Mouse (Mus musculus) limb, embryonic 13.5 days (tissue): ENCODE results near the gene Susd1. TPM values are rescaled to one million over a fixed set of nuclear protein-coding genes. Genes with fewer than 3 reads are reported as not detected.

Experiments used
- ATAC-seq: fragments of 200-750 bp; cut with Nextera tagmentation; 2 replicates; pipeline ENCODE4 v1.8.0; 2017; ENCODE audit warnings: low read depth, moderate number of reproducible peaks, moderate TSS enrichment; ENCODE audit not compliant: low FRiP score
- H3K27ac ChIP-seq: fragments of 300-500 bp; sonication (generic); 2 replicates; pipeline ENCODE4 v1.5.1; 2015; ENCODE audit warnings: inconsistent platforms, mild to moderate bottlenecking, moderate library complexity
- H3K27me3 ChIP-seq: fragments of 300-500 bp; sonication (generic); 2 replicates; pipeline ENCODE4 v1.6.1; 2015; ENCODE audit warnings: mild to moderate bottlenecking, inconsistent platforms
- H3K36me3 ChIP-seq: fragments of 300-500 bp; sonication (generic); 2 replicates; pipeline ENCODE4 v1.6.1; 2015; ENCODE audit warnings: inconsistent platforms, mild to moderate bottlenecking, moderate library complexity
- H3K4me1 ChIP-seq: fragments of 300-500 bp; sonication (generic); 2 replicates; pipeline ENCODE4 v1.6.1; 2015; ENCODE audit warnings: inconsistent platforms
- H3K4me2 ChIP-seq: fragments of 300-500 bp; sonication (generic); replicated peaks from 2 replicates; pipeline ENCODE4 v1.6.1; 2015; ENCODE audit warnings: inconsistent platforms, mild to moderate bottlenecking, moderate library complexity
- H3K4me3 ChIP-seq: fragments of 300-500 bp; sonication (generic); 2 replicates; pipeline ENCODE4 v1.5.1; 2015; ENCODE audit warnings: moderate library complexity, mild to moderate bottlenecking, inconsistent platforms
- H3K9ac ChIP-seq: fragments of 300-500 bp; sonication (generic); 2 replicates; pipeline ENCODE4 v1.6.1; 2015; ENCODE audit warnings: mild to moderate bottlenecking, inconsistent platforms
- H3K9me3 ChIP-seq: fragments of 300-500 bp; sonication (generic); 2 replicates; pipeline ENCODE4 v1.6.1; 2016; ENCODE audit warnings: inconsistent platforms
- WGBS: fragments of 180-500 bp; shearing (Covaris S2); methylation state at CpG from one replicate; pipeline ENCODE4 v1.1.7; 2015; 5-methylcytosine and 5-hydroxymethylcytosine counted together
- polyA plus RNA-seq: library from polyadenylated mRNA; unstranded; fragments of >200 nt; fragmentation: Nextera tagmentation; extraction: Ambion mirVana; gene quantifications from 2 replicates; pipeline ENCODE4 v1.2.1, GENCODE M21; 2015

The Susd1 gene
- polyA plus RNA-seq, 1 experiment from 2014 or later: 1.8 TPM

DNA sequence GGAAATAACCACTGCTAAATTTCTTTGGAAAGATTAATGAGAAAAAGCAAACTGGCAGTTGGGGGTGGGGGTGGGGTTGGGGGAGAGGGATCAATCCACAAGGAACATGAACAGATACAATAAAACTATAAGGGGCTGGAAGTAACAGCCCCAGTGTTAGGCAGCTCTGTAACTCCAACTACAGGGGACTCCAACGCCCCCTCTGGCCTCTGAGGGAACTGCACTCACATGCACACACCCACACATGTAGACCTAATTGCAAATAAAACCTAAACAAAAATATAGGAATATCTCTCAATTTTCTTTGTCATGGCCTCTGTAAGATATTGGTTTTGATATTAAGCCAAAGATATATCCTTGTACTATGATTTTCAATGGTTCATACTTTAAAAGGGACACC is 83.0 kb downstream of the Susd1 start:
- Histone ChIP-seq H3K4me3 (no peak overlapping the region), H3K36me3 (no peaks in the 10 kb centered on the region), H3K9me3 (no peaks in the 10 kb centered on the region), H3K9ac (no peak overlapping the region), H3K27me3 (no peaks in the 10 kb centered on the region), H3K27ac (no peak overlapping the region), H3K4me2 (no peak overlapping the region), H3K4me1 (peaks cover 2% of the 10 kb centered on the region; the same call in 1 of the 2 replicates)
- WGBS: 59% methylated on average over 1 of the region's 1 CpGs
- no peak for ATAC-seq

DNA sequence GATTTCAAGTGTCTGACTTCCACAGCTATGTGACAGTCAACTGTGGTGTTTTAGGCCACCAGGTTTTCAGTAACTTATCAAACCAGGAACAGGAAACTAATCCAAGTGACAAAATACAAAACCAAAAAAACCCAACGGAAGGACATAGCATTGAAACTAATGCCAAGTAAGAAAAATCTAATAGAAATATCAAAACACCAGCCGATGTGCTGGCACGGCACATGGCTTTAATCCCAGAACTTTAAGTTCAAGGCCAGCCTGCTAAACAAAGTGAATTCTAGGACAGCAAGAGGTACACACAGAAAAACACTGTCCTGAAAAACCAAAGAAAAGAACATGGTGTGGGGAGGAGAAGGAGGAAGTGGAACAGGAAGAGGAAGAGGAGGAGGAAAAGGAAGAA is 83.8 kb downstream of the Susd1 start:
- no peaks in the 10 kb centered on the region for H3K27me3 ChIP-seq
- H3K4me3 ChIP-seq: no peak overlapping the region
- no peaks in the 10 kb centered on the region for H3K36me3 ChIP-seq
- WGBS: 87% methylated on average over 3 of the region's 3 CpGs
- H3K9ac ChIP-seq: no peak overlapping the region
- H3K9me3 ChIP-seq: no peaks in the 10 kb centered on the region
- ATAC-seq: no peak
- H3K4me1 ChIP-seq: peaks cover 2% of the 10 kb centered on the region; the same call in 1 of the 2 replicates
- H3K27ac ChIP-seq: no peak overlapping the region
- H3K4me2 ChIP-seq: no peak overlapping the region

DNA sequence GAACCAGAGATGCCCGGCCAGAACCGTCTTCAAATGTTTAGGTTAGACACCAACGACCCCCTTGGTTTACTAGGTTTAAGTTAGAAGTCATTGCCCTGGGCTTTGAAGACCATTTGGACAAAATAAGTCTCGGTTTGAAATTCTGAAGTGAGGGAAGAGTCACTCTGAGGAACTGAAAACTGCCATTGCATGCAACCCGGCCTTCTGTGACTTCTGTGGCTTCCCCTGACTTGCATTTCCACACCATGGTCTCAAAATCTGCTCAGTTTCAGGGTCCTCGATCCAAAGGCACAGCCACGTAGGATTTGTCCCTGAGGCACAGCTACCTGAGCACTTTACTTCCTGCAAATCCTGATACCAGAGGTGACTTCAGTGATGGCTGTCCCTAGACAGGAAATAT is 86.5 kb downstream of the Susd1 start:
- WGBS: 62% methylated on average over 7 of the region's 7 CpGs
- Histone ChIP-seq H3K36me3 (no peaks in the 10 kb centered on the region), H3K4me2 (no peak overlapping the region), H3K9me3 (no peaks in the 10 kb centered on the region), H3K27me3 (no peaks in the 10 kb centered on the region), H3K9ac (no peak overlapping the region), H3K4me1 (0 out of 2 replicates have a peak, but pooled peaks cover 3% of the 10 kb centered on the region), H3K27ac (no peak overlapping the region), H3K4me3 (no peak overlapping the region)
- ATAC-seq: no peak

DNA sequence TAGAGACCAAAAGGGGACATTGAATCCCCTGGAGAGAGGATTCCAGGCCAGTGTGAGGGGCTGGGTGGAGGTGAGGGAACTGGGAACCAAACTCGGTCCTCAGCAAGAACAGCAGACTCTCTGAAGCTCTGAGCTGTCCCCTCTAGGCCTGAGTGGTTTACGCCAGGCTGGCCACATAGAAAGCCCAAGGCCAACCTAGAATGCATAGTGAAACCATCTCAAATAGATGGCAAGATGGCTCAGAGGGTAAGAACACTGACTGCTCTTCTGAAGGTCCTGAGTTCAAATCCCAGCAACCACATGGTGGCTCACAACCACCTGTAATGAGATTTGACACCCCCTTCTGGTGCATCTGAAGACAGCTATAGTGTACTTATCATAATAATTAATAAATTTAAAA is 88.1 kb downstream of the Susd1 start:
- Histone ChIP-seq H3K9me3 (no peaks in the 10 kb centered on the region), H3K4me2 (no peak overlapping the region), H3K36me3 (no peaks in the 10 kb centered on the region), H3K27me3 (no peaks in the 10 kb centered on the region), H3K4me1 (0 out of 2 replicates have a peak, but pooled peaks cover 3% of the 10 kb centered on the region), H3K9ac (no peak overlapping the region), H3K27ac (no peak overlapping the region), H3K4me3 (no peak overlapping the region)
- 85% methylated on average over 2 of the region's 2 CpGs for WGBS
- ATAC-seq: no peak

DNA sequence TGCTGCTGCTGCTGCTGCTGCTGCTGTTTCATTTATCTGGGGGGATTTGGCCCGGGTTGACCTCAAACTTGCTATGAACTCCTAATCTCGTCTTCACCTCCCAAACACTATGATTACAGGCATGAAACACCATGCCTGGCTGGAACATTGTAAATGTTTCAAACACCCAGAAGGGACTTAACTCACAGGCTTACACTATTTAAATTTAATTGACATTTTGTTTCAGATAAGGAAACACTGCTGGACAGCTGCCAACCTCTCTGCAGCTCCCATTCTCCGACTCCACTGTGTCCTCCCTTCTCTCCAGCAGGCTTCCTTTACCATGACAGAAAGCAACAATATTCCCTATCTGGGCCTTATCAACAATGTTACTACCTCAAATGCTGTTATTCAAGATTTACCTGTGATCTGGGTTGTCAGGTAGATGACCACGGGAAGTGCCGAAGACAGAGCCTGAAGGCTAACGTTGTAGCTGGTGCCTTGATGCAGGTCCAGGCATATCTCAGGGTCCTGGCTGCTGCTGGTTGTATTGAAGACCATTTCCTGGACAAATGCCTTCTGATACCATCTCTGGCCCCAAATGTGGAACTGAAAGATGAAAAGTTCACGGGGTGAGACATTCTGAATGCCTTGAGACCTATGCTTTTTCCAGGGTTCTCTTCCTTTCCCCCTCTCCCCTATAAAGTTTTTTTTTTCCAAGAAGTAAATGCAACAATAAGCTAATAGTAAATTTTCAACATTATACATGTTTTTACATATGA is 88.8 kb downstream of the Susd1 start:
- no peak for ATAC-seq
- H3K36me3 ChIP-seq: no peaks in the 10 kb centered on the region
- no peak overlapping the region for H3K4me3 ChIP-seq
- H3K27me3 ChIP-seq: no peaks in the 10 kb centered on the region
- no peaks in the 10 kb centered on the region for H3K9me3 ChIP-seq
- H3K27ac ChIP-seq: no peak overlapping the region
- H3K4me1 ChIP-seq: 0 out of 2 replicates have a peak, but pooled peaks cover 3% of the 10 kb centered on the region
- H3K4me2 ChIP-seq: no peak overlapping the region
- no peak overlapping the region for H3K9ac ChIP-seq
- WGBS: 53% methylated on average over 7 of the region's 7 CpGs

DNA sequence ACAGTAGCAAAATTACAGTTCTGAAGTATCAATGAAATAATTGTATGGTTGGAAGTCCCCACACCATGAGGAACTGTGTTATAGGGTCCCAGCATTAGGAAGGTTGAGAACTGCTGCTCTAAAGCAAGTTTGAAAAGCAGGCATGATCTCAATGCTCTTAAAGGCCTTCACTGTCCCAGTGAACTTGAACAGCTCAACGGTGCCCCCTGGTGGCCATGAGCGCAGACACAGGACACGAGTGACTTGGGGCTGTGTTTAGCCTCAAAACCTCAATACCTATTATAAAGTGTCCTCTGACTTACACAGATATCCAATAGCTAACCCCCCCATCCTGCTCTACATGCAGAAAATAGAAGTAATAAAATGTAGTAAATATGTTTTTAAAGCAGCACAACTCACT is 97.7 kb downstream of the Susd1 start:
- peak; percentile 82 for ATAC-seq
- Histone ChIP-seq H3K4me1 (peaks cover 23% of the 10 kb centered on the region), H3K9me3 (no peaks in the 10 kb centered on the region), H3K27me3 (no peaks in the 10 kb centered on the region), H3K36me3 (no peaks in the 10 kb centered on the region), H3K27ac (no peak overlapping the region), H3K4me3 (no peak overlapping the region), H3K4me2 (no peak overlapping the region), H3K9ac (no peak overlapping the region)
- 0% methylated on average over 3 of the region's 3 CpGs for WGBS

DNA sequence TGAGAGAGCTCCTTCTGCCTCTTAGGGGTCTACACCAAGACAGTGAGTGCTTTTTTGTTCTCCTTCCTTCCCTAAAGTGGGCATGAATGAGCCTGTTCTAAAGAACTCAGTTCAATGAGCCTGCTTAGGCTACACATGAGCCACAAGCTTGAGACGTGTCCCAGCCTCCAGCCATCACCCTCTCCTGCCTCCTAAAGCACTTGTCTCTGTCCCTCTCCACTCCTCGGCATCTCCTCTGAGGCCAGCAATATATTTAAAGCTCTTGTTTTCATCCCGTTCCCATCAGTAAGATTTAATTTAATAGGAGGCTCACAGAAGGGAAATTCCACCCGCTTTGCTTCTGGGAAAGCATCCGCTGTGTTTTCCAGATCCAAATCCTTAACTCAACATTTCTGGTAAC is 98.4 kb downstream of the Susd1 start:
- H3K27me3 ChIP-seq: no peaks in the 10 kb centered on the region
- no peak for ATAC-seq
- peaks cover 26% of the 10 kb centered on the region for H3K4me1 ChIP-seq
- no peak overlapping the region for H3K27ac ChIP-seq
- no peak overlapping the region for H3K4me2 ChIP-seq
- H3K9me3 ChIP-seq: no peaks in the 10 kb centered on the region
- H3K36me3 ChIP-seq: no peaks in the 10 kb centered on the region
- 53% methylated on average over 5 of the region's 5 CpGs for WGBS
- no peak overlapping the region for H3K9ac ChIP-seq
- no peak overlapping the region for H3K4me3 ChIP-seq

DNA sequence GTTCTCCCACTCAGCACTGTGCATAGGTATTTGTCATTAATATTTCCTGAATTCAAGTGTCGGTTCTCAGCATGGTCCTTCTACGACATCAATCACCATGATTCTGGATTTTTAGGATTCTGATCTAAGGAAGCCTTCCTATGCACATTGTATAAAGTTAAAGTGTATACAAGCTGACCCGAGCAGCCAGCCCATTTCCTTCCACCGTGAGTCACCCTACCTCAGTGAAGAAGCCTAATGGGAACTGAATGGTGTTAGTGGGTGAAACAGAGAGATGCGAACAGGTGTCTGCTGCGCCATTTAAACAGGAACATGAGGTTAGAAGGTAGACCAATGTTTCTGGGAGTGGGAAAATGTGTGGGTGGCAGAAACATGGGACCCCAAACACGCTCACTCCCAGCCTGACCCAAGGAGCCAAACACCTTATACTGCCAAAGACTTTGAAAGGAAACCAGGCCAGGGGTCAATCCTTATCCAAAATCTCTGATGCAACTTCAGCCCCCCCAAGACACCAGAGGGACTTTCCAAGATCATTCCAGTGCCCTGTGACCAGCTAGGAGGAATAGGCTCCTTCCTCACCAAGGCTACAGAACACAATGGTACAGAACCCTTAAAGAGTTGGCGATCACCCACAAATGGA is 99.4 kb downstream of the Susd1 start:
- Histone ChIP-seq H3K4me2 (no peak overlapping the region), H3K9ac (no peak overlapping the region), H3K27me3 (no peaks in the 10 kb centered on the region), H3K9me3 (no peaks in the 10 kb centered on the region), H3K27ac (no peak overlapping the region), H3K4me1 (peaks cover 26% of the 10 kb centered on the region), H3K36me3 (no peaks in the 10 kb centered on the region), H3K4me3 (no peak overlapping the region)
- 90% methylated on average over 8 of the region's 8 CpGs for WGBS
- ATAC-seq: no peak

DNA sequence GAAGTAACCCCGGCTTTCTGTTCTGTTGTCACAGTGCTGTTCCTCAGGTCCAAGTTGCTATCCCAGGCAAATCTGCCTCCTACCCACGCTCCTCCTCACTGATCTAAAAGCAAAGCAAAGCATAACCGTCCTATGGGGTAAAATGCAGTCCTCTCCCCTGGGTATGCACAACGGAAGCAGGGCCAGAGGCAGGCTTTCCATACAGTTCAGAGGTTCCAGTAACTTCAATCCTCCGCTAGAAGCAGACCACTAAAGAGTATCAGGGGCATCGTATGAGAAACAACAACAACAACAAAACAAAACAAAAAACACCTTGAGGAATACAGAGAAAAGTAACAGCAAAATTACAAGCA is 100.9 kb downstream of the Susd1 start:
- Histone ChIP-seq H3K36me3 (no peaks in the 10 kb centered on the region), H3K4me1 (peaks cover 27% of the 10 kb centered on the region), H3K4me3 (no peak overlapping the region), H3K9ac (no peak overlapping the region), H3K4me2 (no peak overlapping the region), H3K9me3 (no peaks in the 10 kb centered on the region), H3K27me3 (no peaks in the 10 kb centered on the region), H3K27ac (no peak overlapping the region)
- 84% methylated on average over 6 of the region's 6 CpGs for WGBS
- ATAC-seq: no peak

DNA sequence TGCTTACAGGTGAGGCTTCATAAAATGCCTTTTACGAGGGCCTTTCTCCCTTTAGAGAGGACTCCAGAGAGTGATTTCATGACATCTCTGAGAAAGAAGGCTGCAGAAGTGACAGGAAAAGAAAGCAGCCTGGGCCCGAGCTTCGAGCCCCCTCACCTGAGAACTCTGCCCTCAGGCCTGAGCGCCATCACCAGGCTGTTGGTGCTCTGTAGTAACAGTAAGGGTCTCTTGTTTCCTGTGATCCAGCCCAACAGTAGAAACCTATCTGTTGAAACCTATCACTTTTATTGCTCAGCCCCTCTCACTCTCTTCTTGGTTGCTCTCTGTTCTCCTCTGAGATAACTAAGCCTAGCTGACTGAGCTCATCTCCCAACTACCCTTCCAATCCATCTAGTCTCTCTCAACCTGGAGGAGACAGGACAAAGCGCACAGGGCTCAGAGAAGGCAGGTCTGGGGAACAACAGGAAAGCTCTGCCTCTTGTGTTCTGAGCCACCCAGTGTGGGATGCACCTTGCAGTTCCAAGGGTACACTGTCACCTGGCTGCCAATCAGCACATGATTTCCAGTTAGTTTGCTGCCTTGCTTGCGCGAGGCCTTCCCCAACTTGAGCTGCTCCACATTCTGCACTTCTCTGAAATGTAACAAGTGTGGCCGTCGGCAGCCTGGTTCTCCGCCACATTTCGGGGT is 101.4 kb downstream of the Susd1 start:
- Histone ChIP-seq H3K4me3 (no peak overlapping the region), H3K27me3 (no peaks in the 10 kb centered on the region), H3K9ac (no peak overlapping the region), H3K9me3 (no peaks in the 10 kb centered on the region), H3K36me3 (no peaks in the 10 kb centered on the region), H3K27ac (peak overlapping the region; percentile 64; the same call in 1 of the 2 replicates), H3K4me2 (no peak overlapping the region), H3K4me1 (peaks cover 32% of the 10 kb centered on the region)
- 80% methylated on average over 11 of the region's 11 CpGs for WGBS
- no peak for ATAC-seq

DNA sequence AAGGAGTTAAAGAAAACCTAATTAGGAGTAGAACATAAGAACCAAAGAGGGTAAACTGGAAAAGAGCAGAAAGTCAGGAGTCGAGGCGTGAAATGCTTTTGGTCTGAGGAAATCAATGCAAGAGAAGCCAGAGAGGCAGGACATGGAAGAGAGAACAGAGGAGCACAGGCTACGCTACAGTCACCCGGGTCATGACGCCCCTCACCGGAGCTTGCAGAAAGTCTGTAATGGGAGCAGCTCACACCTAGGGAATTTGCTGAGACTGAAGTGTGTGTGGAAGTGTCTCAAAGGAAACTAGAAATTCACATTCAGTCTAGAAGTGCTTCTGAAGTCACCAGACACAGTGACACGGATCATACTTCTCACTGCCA is 102.0 kb downstream of the Susd1 start:
- Histone ChIP-seq H3K27me3 (no peaks in the 10 kb centered on the region), H3K4me2 (no peak overlapping the region), H3K4me3 (no peak overlapping the region), H3K4me1 (peaks cover 38% of the 10 kb centered on the region), H3K9ac (peak overlapping the region; percentile 26; the same call in 1 of the 2 replicates), H3K9me3 (no peaks in the 10 kb centered on the region), H3K36me3 (no peaks in the 10 kb centered on the region), H3K27ac (peak overlapping the region; percentile 64; the same call in 1 of the 2 replicates)
- WGBS: 60% methylated on average over 7 of the region's 7 CpGs
- no peak for ATAC-seq
